Mouse (Mus musculus) heart, adult 2 months (tissue): ENCODE results near the gene Mypop.

Source experiments
- CTCF ChIP-seq: fragments of 200-600 bp; IDR thresholded peaks from 2 replicates; pipeline ENCODE4 v1.8.1; 2022; ENCODE audit warnings: antibody characterized with exemption, mild to moderate bottlenecking, moderate library complexity
- POLR2A ChIP-seq: fragments of 200-500 bp; IDR thresholded peaks from 2 replicates; pipeline ENCODE4 v1.6.1; 2011; ENCODE audit warnings: mild to moderate bottlenecking, low read depth, low read length, control low read depth; ENCODE audit not compliant: insufficient read depth

- TF ChIP-seq POLR2A = no peak
- TF ChIP-seq CTCF = peak; percentile 47
These were observed 20.1 kb upstream of the Mypop start for GRCm38 (mm10) chr7:18970956-18971355.
